Mouse (Mus musculus) effector memory CD4-positive, alpha-beta T cell, adult 7 months (primary cell): ENCODE data around the gene Kif14. TPM values are rescaled to one million over a fixed set of nuclear protein-coding genes. Genes with fewer than 3 reads are reported as not detected.

ENCODE experiments used
- polyA plus RNA-seq: library from polyadenylated mRNA; unstranded; fragments of 100-300 nt; shearing (Covaris generic); gene quantifications from one replicate; pipeline ENCODE4 v1.2.1, GENCODE M21; 2017

The Kif14 gene
- 0.41 TPM for polyA plus RNA-seq

DNA sequence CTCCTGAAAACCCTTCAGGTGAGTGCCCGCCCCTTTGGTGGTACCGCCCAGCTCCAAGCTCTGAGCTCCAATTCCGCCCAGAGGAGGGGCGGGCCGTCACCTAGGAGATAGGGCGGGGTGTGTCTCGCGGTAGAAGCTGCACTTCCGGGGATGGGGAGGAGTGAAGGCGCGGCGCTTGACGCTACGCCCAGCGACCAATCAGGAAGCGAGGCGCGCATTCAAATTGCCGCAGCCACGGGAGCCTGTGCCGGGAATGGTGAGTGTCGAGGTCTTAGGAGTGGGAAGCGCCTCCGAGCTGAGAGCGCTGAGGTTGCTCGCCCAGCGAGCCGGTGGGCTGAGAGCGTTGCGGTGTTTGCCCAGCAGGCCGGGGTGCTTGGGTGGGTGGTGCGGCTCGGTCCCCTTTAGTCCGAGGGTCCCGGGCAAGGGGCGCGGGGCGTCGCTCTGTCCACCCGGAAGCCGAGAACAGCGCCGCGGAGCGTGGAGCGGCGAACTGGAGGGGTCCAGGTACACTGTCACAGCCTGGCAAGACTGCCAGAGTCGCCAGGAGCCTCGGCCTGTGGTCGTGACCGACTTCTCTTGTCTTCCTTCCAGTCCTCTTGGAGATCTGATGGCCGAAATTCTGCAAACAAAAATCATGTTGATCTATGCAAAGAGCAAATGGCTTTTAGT, at the start of gene Kif14:
Kif14 (plus strand) TSS at position 201 of the 669 bp plus-strand sequence.

Other genes with a start within 250 kb of the Kif14 start
- not detected for gene Inava, start 232.1 kb upstream of the Kif14 start, polyA plus RNA-seq
- not detected for gene Gpr25, start 205.5 kb upstream of the Kif14 start, polyA plus RNA-seq
- gene Camsap2, start 120.2 kb upstream of the Kif14 start, polyA plus RNA-seq, result 17.7 TPM
- gene Ddx59, start 51.1 kb upstream of the Kif14 start, polyA plus RNA-seq, result 14.6 TPM
- gene Zfp281, start 158.6 kb downstream of the Kif14 start, polyA plus RNA-seq, result 32.3 TPM